Mouse (Mus musculus): Measurements from ENCODE around the gene Trib2.

DNA sequence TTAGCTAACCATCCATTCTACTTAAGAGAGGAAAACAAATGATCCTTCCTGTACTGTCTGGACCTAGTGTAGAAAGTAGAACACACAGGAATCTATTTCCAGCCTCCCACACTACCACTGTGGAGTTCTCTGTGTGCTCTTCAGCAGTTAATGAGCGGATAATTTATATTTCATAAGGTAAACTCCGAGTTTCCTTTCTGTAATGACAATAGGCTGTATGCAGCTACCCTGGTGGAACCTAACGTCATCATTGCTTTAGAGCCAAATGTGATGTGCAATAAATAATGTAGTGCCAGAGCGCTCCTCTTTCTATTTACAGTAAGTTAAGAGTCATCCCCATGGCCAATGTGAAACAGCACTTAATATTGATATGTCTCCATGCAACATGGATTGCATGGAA, 41.3 kb upstream of the Trib2 start:
- TF ChIP-seq ZNF384 (IDR thresholded peaks at IDR 0.05; ENCODE audit: low read depth, low read length) (no peak), ZC3H11A (IDR thresholded peaks at IDR 0.05; ENCODE audit: borderline replicate concordance, low read depth, low read length) (no peak), CHD2 (IDR thresholded peaks at IDR 0.05; ENCODE audit: low read depth, low read length) (no peak)

Measured in ES-E14 (cell line).